Mouse (Mus musculus): Measurements from ENCODE around the gene Grn. TPM values are rescaled to one million over a fixed set of nuclear protein-coding genes. Genes with fewer than 3 reads are reported as not detected.
A peak's percentile ranks its signal among the peaks of the same experiment; 100 is the strongest.

The Grn gene
- polyA plus RNA-seq, 1 experiment from 2014 or later, result 75.2 TPM

DNA sequence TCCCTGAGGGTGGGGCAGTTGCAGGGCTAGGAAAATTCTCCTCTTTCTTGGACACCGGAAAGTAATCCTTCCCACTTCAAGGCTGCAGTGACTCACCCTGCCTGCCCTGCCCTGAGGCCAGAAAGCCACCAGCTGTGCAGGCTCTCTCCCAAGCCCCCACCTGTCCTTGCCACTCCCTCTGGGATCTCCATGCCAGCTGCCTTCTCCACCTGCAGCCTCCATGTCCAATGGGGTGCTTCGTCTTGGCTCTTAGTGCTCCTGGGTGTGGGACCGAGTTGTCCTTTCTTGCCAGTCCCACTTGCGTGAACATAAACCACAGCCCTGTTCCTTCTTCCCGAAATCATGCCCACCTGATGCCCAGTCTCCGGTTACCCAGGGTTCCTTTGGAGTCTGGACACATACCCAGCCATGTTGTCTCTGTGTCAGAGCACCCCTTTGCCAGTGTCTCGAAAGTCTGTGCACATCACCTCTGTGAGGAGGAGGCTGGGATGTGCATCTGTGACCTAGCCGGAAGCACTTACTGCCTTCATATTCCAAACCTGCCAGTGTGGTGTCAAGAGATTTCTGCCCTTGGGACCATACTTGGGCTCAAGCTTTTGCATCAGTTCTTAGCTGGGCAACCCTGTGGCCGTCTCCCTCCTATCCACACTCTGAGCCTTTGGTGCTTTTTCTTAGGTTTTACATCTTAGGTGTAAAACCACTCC, 35.5 kb upstream of the Grn start:
- 56% methylated on average over 9 of the region's 9 CpGs for WGBS
- 0 out of 2 replicates have a peak, but pooled peaks have one; percentile 0 for ATAC-seq (replicated peaks)
- peaks cover 66% of the 10 kb centered on the region for H3K4me1 ChIP-seq

DNA sequence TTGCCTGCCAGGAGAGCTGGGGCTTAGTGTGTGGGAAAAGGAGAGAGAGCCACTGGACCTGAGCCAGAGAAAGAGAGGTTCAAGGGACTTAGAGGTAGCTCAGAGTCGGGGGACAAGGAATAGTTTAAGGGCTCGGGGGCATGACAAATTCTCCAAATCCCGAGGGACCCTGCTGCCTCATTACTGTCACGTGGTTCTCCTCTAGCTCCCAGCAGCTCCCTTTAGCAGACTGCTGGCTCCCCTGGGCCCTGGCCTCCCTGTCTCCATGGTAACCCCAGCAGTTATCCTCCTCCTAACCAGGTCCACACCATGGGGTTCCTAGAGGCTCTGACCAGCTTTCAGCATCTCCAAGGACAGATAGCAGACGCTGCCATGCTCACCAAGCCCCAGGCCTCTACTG, 34.9 kb upstream of the Grn start:
- WGBS, result 0% methylated on average over 5 of the region's 5 CpGs
- peaks cover 69% of the 10 kb centered on the region for H3K4me1 ChIP-seq

More for the DNA sequence above, 35.5 kb upstream of the Grn start:
- Histone ChIP-seq H3K27me3 (replicated peaks) (no peaks in the 10 kb centered on the region), H3K36me3 (replicated peaks) (peaks cover 3% of the 10 kb centered on the region; the same call in 1 of the 2 replicates), H3K9me3 (no peaks in the 10 kb centered on the region), H3K4me3 (peak overlapping the region; percentile 71), H3K4me2 (peak overlapping the region; percentile 96), H3K9ac (peak overlapping the region; percentile 78), H3K27ac (peak overlapping the region; percentile 96)

DNA sequence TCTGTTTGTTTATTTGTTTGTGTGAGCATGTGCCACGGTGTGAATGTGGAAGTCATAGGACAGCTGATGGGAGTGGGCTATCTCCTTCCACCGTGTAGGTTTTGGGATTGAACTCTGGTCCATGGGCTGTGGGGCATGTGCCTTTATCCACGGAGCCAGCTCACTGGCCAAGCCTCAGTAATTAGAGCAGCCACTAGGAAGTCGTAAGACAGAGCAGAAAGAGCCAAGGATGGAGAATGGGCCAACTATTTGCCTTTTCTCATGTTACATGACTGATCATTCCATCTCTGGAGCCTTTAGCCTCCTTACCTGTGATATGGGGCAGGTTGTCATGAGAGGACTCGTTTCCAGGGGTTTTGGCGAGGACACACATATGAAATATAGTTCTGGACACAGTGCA, 33.9 kb upstream of the Grn start:
- WGBS, result 53% methylated on average over 6 of the region's 6 CpGs
- no peaks in the 10 kb centered on the region for H3K9me3 ChIP-seq
- no peak overlapping the region for H3K27ac ChIP-seq
- H3K4me2 ChIP-seq, result peak overlapping the region; percentile 96
- H3K4me3 ChIP-seq, result 0 out of 2 replicates have a peak overlapping the region, but pooled peaks have one; percentile 2
- no peak overlapping the region for H3K9ac ChIP-seq
- H3K4me1 ChIP-seq, result peaks cover 69% of the 10 kb centered on the region
- ATAC-seq (replicated peaks), result no peak
- no peaks in the 10 kb centered on the region for H3K27me3 ChIP-seq (replicated peaks)
- peaks cover 15% of the 10 kb centered on the region for H3K36me3 ChIP-seq (replicated peaks)

More for the DNA sequence above, 34.9 kb upstream of the Grn start:
- Histone ChIP-seq H3K4me2 (peak overlapping the region; percentile 96), H3K9me3 (no peaks in the 10 kb centered on the region), H3K27ac (peak overlapping the region; percentile 96), H3K4me3 (peak overlapping the region; percentile 71), H3K36me3 (replicated peaks) (peaks cover 8% of the 10 kb centered on the region; the same call in 1 of the 2 replicates), H3K9ac (peak overlapping the region; percentile 78), H3K27me3 (replicated peaks) (no peaks in the 10 kb centered on the region)
- ATAC-seq (replicated peaks), result no peak

DNA sequence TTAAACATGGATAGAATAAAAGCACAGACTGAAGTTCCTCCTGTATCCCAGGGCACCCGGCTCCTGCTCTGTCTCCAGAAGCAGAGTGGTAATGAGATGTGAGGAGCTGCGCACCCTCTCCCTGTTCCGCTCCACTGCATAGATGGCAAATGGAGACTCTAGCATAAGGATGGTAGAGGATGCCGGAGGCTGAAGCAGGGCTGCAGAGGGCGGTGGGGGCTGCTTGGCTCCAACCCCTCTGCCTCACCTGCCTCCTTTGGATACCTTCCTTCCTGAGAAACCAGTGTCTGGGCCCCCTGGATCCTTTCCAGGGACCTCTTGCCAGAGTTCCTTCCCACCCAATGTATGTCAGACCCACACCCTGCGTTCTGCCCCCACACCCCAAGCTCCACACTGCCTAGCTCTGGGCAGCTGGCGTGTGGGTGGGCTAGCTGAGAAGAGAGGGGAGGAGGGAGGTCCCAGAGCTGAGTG, 33.4 kb upstream of the Grn start:
- peaks cover 15% of the 10 kb centered on the region for H3K36me3 ChIP-seq (replicated peaks)
- no peak overlapping the region for H3K27ac ChIP-seq
- 0 out of 2 replicates have a peak overlapping the region, but pooled peaks have one; percentile 3 for H3K9ac ChIP-seq
- 64% methylated on average over 7 of the region's 7 CpGs for WGBS
- no peaks in the 10 kb centered on the region for H3K9me3 ChIP-seq
- peak overlapping the region; percentile 96 for H3K4me2 ChIP-seq
- H3K27me3 ChIP-seq (replicated peaks), result no peaks in the 10 kb centered on the region
- ATAC-seq (replicated peaks), result no peak
- peaks cover 69% of the 10 kb centered on the region for H3K4me1 ChIP-seq
- H3K4me3 ChIP-seq, result 0 out of 2 replicates have a peak overlapping the region, but pooled peaks have one; percentile 2

DNA sequence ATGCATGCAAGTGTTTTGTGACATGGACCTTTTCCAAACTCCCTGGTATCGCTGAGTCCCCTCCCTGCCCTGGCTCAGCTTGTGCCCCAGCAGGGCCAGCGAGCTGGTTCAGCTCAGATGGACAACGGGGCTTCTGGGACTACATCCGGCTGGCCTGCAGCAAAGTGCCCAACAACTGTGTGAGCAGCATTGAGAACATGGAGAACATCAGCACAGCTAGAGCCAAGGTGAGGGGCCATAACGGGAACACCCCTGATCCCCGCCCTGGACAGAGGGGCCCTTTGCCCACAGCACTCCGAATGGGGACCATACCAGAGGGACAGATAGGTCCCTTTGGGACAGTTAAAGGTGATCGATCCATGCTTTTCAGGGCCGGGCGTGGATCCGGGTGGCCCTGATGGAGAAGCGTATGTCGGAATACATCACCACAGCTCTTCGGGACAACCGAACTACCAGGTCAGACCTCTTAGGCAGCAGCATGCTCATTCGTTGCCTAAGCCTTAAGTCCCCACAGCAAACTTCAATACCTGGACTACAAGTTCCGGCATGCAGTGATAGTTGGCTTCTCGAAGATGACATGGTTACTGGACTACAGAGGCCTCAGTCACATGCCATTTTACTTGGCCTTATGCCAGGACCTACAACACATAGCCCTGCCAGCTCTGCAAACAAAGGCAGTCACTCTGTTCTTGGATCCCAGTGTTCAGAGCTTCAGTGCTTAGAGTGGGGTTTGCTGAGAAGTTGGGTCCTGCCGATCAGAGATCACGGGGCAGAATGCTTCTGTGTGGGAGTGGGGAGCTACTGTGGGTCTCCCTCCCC, 31.9 kb upstream of the Grn start:
- H3K4me2 ChIP-seq, result no peak overlapping the region
- WGBS, result 78% methylated on average over 20 of the region's 20 CpGs

DNA sequence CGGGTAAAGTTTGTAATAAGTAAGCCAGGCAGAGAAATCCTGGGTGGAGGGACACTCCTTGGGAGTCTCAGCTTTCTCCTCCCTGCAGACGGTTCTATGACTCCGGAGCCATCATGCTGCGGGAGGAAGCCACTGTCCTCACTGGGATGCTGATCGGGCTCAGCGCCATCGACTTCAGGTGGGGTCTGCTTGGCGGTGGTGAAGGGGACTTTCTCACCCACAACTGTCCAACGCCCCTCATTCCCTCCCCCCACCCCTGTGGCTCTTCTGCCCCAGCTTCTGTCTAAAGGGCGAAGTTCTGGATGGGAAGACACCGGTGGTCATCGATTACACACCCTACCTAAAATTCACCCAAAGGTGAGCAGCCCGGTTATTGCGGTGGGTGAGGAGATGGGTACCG, 31.0 kb upstream of the Grn start:
- 23% methylated on average over 15 of the region's 15 CpGs for WGBS
- no peak overlapping the region for H3K4me2 ChIP-seq
- no peak overlapping the region; the same call in 1 of the 2 replicates for H3K9ac ChIP-seq
- no peak overlapping the region for H3K27ac ChIP-seq
- no peak for ATAC-seq (replicated peaks)
- H3K36me3 ChIP-seq (replicated peaks), result peaks cover 23% of the 10 kb centered on the region
- no peaks in the 10 kb centered on the region for H3K27me3 ChIP-seq (replicated peaks)
- H3K4me3 ChIP-seq, result no peak overlapping the region
- peaks cover 56% of the 10 kb centered on the region for H3K4me1 ChIP-seq
- no peaks in the 10 kb centered on the region for H3K9me3 ChIP-seq

More for the DNA sequence above, 31.9 kb upstream of the Grn start:
- H3K27me3 ChIP-seq (replicated peaks), result no peaks in the 10 kb centered on the region
- H3K4me3 ChIP-seq, result no peak overlapping the region
- H3K9me3 ChIP-seq, result no peaks in the 10 kb centered on the region
- no peak overlapping the region for H3K27ac ChIP-seq
- H3K9ac ChIP-seq, result no peak overlapping the region
- peaks cover 58% of the 10 kb centered on the region for H3K4me1 ChIP-seq
- peaks cover 16% of the 10 kb centered on the region for H3K36me3 ChIP-seq (replicated peaks)
- no peak for ATAC-seq (replicated peaks)

DNA sequence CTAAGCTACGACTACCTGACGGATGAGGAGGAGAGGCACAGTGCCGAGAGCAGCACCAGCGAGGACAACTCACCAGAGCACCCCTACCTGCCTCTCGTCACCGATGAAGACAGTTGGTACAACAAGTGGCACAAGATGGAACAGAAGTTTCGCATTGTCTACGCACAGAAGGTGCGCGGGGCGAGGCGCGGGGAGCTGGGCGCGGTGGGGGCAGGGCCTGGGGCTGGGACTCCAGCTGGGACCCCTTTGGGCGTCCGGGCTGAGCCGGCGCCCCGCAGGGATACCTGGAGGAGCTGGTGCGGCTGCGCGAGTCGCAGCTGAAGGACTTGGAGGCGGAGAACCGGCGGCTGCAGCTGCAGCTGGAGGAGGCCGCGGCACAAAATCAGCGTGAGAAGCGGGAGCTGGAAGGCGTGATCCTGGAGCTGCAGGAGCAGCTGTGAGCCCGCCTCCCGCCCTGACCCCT, 30.5 kb upstream of the Grn start:
- Histone ChIP-seq H3K36me3 (replicated peaks) (peaks cover 23% of the 10 kb centered on the region), H3K9ac (no peak overlapping the region), H3K9me3 (no peaks in the 10 kb centered on the region), H3K4me3 (no peak overlapping the region), H3K4me2 (no peak overlapping the region), H3K27ac (no peak overlapping the region), H3K27me3 (replicated peaks) (no peaks in the 10 kb centered on the region), H3K4me1 (peaks cover 56% of the 10 kb centered on the region)
- 5% methylated on average over 34 of the region's 34 CpGs for WGBS
- no peak for ATAC-seq (replicated peaks)

DNA sequence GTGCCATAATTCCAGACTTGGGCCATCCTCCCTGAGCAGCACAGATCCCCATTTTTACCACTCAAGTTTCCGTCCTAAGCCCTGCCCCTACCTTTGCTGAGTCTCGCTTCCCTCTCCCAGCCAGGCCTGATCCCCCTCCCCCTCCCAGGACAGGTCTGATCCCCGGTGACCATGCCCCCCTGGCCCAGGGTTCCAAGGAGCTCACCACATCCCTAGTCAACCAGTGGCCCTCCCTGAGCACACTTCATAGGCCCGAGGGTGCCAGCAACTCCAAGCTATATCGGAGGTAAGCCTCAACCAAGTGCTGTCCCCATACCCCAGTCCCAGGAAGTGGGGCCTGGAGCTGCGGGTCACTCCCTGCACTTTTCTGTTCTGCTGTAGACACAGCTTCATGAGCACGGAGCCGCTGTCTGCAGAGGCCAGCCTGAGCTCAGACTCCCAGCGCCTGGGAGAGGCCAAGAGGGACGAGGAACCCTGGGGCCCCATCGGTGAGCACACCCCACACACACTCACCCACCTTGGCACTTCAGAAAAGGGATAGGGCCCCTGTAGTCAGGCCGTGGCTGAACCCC, 29.5 kb upstream of the Grn start:
- Histone ChIP-seq H3K36me3 (replicated peaks) (peaks cover 23% of the 10 kb centered on the region), H3K9me3 (no peaks in the 10 kb centered on the region), H3K27ac (no peak overlapping the region), H3K9ac (no peak overlapping the region), H3K27me3 (replicated peaks) (no peaks in the 10 kb centered on the region), H3K4me1 (peaks cover 56% of the 10 kb centered on the region), H3K4me2 (no peak overlapping the region), H3K4me3 (no peak overlapping the region)
- no peak for ATAC-seq (replicated peaks)
- 31% methylated on average over 12 of the region's 12 CpGs for WGBS

DNA sequence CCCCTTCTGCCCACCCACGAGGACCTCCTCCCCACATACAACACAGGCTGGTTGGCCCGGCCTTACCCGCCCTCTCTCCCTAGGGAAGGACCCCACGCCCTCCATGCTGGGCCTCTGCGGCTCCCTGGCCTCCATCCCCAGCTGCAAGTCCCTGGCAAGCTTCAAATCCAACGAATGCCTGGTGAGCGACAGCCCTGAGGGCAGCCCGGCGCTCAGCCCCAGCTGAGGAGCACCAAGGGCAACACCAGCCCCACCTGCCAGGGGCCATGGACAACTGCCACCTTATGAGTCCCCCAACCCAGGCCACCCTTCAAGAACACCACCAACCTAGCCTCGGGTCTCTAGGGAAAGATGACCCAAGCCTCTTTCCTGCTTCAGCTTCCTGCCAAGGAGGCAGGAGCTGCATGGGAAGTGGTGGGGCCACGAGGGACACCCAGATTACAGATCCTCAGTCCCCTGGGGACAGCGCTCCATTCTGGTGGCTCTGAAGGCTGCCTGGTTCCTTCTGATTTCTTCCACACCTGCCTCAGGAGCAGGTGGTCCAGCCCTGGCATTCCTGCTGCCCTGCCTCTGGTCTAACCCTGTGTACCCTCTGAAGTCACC, 28.1 kb upstream of the Grn start:
- Histone ChIP-seq H3K27me3 (replicated peaks) (no peaks in the 10 kb centered on the region), H3K4me3 (no peak overlapping the region), H3K4me2 (no peak overlapping the region), H3K9ac (no peak overlapping the region), H3K9me3 (no peaks in the 10 kb centered on the region), H3K27ac (no peak overlapping the region), H3K36me3 (replicated peaks) (peaks cover 23% of the 10 kb centered on the region), H3K4me1 (peaks cover 56% of the 10 kb centered on the region)
- no peak for ATAC-seq (replicated peaks)
- WGBS, result 52% methylated on average over 12 of the region's 12 CpGs

DNA sequence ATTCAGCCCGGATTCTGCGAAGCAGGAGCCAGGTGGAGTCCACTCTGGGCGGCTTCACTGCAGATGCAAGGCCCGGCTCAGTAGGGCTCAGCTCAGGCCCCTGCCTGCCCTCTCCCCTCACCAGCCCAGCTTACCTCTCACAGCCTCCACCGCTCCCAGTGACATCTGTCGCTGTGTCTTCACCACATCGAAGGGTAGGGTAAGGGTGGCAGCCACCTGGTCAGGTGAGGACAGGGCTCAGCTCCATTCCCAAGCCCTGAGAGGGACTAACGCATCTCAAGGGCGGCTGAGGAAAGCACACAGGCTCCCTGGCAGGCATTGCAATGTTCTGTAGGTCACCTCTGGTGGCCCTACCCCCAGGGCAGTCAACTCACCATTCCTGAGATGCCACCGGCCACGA, 26.5 kb upstream of the Grn start:
- Histone ChIP-seq H3K4me1 (peaks cover 49% of the 10 kb centered on the region), H3K36me3 (replicated peaks) (peaks cover 23% of the 10 kb centered on the region), H3K9me3 (no peaks in the 10 kb centered on the region), H3K27ac (no peak overlapping the region), H3K27me3 (replicated peaks) (no peaks in the 10 kb centered on the region), H3K4me2 (no peak overlapping the region), H3K4me3 (no peak overlapping the region), H3K9ac (no peak overlapping the region)
- no peak for ATAC-seq (replicated peaks)
- WGBS, result 94% methylated on average over 11 of the region's 11 CpGs

DNA sequence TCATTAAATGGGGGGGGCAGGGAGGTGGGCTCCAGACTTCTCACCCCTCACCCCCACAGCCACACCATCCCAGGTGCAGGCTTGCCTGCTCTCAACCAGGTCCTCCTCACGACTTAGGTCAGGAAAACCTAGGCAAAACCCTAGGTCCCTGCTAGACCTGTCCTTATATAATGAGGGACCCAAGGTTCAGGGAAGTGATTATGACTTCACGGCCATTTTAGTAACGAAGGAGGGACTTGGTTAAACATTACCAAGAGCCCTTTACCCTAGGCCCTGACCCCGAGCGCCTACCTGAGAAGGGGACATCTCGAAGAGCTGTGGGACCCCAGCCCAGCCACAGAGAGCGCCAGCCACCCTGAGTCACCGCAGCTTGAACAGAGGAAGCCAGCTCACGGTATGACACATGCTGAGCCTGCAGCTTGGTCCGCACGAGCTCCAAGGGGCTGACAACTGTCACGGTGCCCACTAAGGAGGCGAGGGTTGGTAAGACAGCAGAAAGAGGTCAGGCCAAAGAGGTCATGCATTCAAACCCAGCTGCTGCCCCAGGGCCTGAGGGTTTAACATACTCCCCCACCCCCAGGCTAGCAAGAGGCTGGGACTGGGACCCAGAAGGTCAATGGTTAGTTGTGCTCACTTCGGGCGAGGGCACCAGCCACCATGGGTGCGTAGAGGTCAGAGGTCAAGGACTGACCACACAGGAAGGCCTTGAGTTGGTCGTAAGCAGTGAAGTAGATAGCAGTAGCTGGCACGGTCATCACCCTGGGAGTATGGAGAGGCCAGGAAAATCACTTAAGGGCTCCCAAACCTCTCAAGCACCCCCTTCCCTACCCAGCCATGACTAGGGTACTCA, 25.7 kb upstream of the Grn start:
- peaks cover 22% of the 10 kb centered on the region for H3K36me3 ChIP-seq (replicated peaks)
- H3K4me3 ChIP-seq, result no peak overlapping the region
- H3K4me2 ChIP-seq, result no peak overlapping the region; the same call in 1 of the 2 replicates
- H3K4me1 ChIP-seq, result peaks cover 48% of the 10 kb centered on the region
- no peak for ATAC-seq (replicated peaks)
- no peak overlapping the region for H3K9ac ChIP-seq
- no peaks in the 10 kb centered on the region for H3K27me3 ChIP-seq (replicated peaks)
- 82% methylated on average over 18 of the region's 18 CpGs for WGBS
- no peak overlapping the region for H3K27ac ChIP-seq
- no peaks in the 10 kb centered on the region for H3K9me3 ChIP-seq
